Mouse (Mus musculus) liver, embryonic 16.5 days (tissue): ENCODE results near the gene Farp2. TPM values are rescaled to one million over a fixed set of nuclear protein-coding genes. Genes with fewer than 3 reads are reported as not detected.
A peak's percentile ranks its signal among the peaks of the same experiment; 100 is the strongest.

Experiments
- ATAC-seq: fragments of 200-750 bp; cut with Nextera tagmentation; 2 replicates; pipeline ENCODE4 v1.8.0; 2017; ENCODE audit warnings: low read depth, mild to moderate bottlenecking, moderate number of reproducible peaks, moderate library complexity
- H3K27ac ChIP-seq: fragments of 300-500 bp; sonication (generic); 2 replicates; pipeline ENCODE4 v1.5.1; 2014; ENCODE audit warnings: mild to moderate bottlenecking, low read length
- H3K27me3 ChIP-seq: fragments of 300-500 bp; sonication (generic); 2 replicates; pipeline ENCODE4 v1.6.1; 2014; ENCODE audit warnings: low read depth, low read length, mixed read lengths; ENCODE audit not compliant: control insufficient read depth, insufficient read depth
- H3K36me3 ChIP-seq: fragments of 300-500 bp; sonication (generic); 2 replicates; pipeline ENCODE4 v1.6.1; 2014; ENCODE audit warnings: mild to moderate bottlenecking; ENCODE audit not compliant: control insufficient read depth, insufficient read depth
- H3K4me1 ChIP-seq: fragments of 300-500 bp; sonication (generic); 2 replicates; pipeline ENCODE4 v1.6.1; 2014; ENCODE audit warnings: low read depth, low read length, mixed read lengths; ENCODE audit not compliant: control insufficient read depth
- H3K4me2 ChIP-seq: fragments of 300-500 bp; sonication (generic); 2 replicates; pipeline ENCODE4 v1.6.1; 2014; ENCODE audit warnings: low read depth, low read length, mixed read lengths
- H3K4me3 ChIP-seq: fragments of 300-500 bp; sonication (generic); 2 replicates; pipeline ENCODE4 v1.5.1; 2014; ENCODE audit warnings: low read depth, mild to moderate bottlenecking, low read length
- H3K9ac ChIP-seq: fragments of 300-500 bp; sonication (generic); 2 replicates; pipeline ENCODE4 v1.6.1; 2014; ENCODE audit warnings: low read depth, low read length
- H3K9me3 ChIP-seq: fragments of 300-500 bp; sonication (generic); replicated peaks from 2 replicates; pipeline ENCODE4 v1.6.1; 2016; ENCODE audit warnings: low read length; ENCODE audit not compliant: control insufficient read depth
- WGBS: fragments of 180-500 bp; shearing (Covaris S2); extraction: QIAGEN DNeasy Blood & Tissue Kit; methylation state at CpG from one replicate; pipeline ENCODE4 v1.1.7; 2014; ENCODE audit not compliant: insufficient replicate concordance; 5-methylcytosine and 5-hydroxymethylcytosine counted together
- polyA plus RNA-seq: library from polyadenylated mRNA; unstranded; fragments of >200 nt; fragmentation: Nextera tagmentation; extraction: Ambion mirVana; gene quantifications from 2 replicates; pipeline ENCODE4 v1.2.1, GENCODE M21; 2015

Gene Farp2
- polyA plus RNA-seq: 1.9 and 2.3 TPM in 2 replicates

GRCm38 (mm10) chr1:93511585-93512350, at the start of gene Farp2:
Gene Farp2, plus strand, starts transcription at chr1:93512079.
- ATAC-seq: peak; percentile 98
- peaks cover 6% of the 10 kb centered on the region for H3K36me3 ChIP-seq
- H3K27me3 ChIP-seq: no peaks in the 10 kb centered on the region
- H3K4me2 ChIP-seq: peak within 1 kb of the TSS; percentile 87
- H3K9me3 ChIP-seq: no peaks in the 10 kb centered on the region
- H3K4me1 ChIP-seq: peaks cover 19% of the 10 kb centered on the region
- WGBS: under 1% methylated on average over 69 of the region's 71 CpGs
- H3K27ac ChIP-seq: peak within 1 kb of the TSS; percentile 84
- peak within 1 kb of the TSS; percentile 71 for H3K4me3 ChIP-seq
- peak within 1 kb of the TSS; percentile 67 for H3K9ac ChIP-seq

GRCm38 (mm10) chr1:93465066-93465465, 46.8 kb upstream of the Farp2 start:
- H3K9ac ChIP-seq: no peak overlapping the region
- H3K27ac ChIP-seq: no peak overlapping the region
- no peak overlapping the region for H3K4me3 ChIP-seq
- H3K4me2 ChIP-seq: no peak overlapping the region
- ATAC-seq: no peak
- no peaks in the 10 kb centered on the region for H3K27me3 ChIP-seq
- H3K36me3 ChIP-seq: no peaks in the 10 kb centered on the region
- no peaks in the 10 kb centered on the region for H3K9me3 ChIP-seq
- H3K4me1 ChIP-seq: no peaks in the 10 kb centered on the region

- Histone ChIP-seq H3K27ac (no peak overlapping the region), H3K9me3 (no peaks in the 10 kb centered on the region), H3K4me3 (no peak overlapping the region), H3K36me3 (no peaks in the 10 kb centered on the region), H3K27me3 (no peaks in the 10 kb centered on the region), H3K9ac (no peak overlapping the region), H3K4me2 (no peak overlapping the region), H3K4me1 (no peaks in the 10 kb centered on the region)
- no peak for ATAC-seq
These were observed 46.1 kb upstream of the Farp2 start for GRCm38 (mm10) chr1:93465746-93466145.

DNA sequence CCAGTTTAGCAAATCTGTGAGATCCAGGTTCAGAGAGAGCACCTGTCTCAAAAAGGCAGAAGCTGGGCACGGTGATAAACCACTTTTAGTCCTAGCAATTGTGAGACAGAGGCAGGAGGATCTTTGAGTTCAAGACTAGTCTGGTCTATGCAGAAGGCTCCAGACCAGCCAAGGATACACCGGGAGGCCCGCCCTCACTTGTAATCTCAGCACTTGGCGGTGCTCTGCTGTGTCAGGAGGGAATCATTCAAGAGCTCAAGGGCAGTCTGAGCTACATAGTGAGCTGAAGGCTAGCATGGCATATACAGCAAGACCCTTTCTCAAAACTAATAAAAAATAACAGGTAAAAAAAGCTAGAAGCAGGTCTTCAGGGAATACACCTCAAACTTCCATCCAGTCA, 43.3 kb upstream of the Farp2 start:
- Histone ChIP-seq H3K9me3 (no peaks in the 10 kb centered on the region), H3K27me3 (no peaks in the 10 kb centered on the region), H3K4me3 (no peak overlapping the region), H3K4me2 (no peak overlapping the region), H3K27ac (no peak overlapping the region), H3K4me1 (no peaks in the 10 kb centered on the region), H3K9ac (no peak overlapping the region), H3K36me3 (no peaks in the 10 kb centered on the region)
- no peak for ATAC-seq
- WGBS: 77% methylated on average over 4 of the region's 4 CpGs

DNA sequence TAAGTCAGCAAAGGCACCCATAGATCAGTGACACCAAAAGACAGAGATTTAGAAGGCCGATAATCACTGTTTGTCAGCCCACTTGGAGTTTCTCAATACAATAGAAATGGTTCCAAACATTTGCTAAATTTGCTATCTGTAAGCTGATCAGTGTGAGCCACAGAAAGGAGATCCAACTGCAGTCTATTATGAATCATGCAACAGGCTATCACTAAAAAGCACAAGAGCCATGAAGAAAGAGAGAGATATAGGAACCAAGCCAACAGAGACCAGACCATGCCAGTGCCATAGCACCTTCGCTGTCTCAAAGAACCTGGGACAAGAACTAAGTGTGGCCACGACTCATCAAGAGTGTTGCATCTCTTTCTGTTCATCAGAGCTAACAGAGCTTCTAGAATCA, 36.2 kb upstream of the Farp2 start:
- Histone ChIP-seq H3K9me3 (no peaks in the 10 kb centered on the region), H3K4me2 (no peak overlapping the region), H3K27me3 (no peaks in the 10 kb centered on the region), H3K4me3 (no peak overlapping the region), H3K4me1 (peaks cover 17% of the 10 kb centered on the region), H3K9ac (no peak overlapping the region), H3K27ac (0 out of 2 replicates have a peak overlapping the region, but pooled peaks have one; percentile 3), H3K36me3 (no peaks in the 10 kb centered on the region)
- WGBS: 70% methylated on average over 3 of the region's 3 CpGs
- no peak for ATAC-seq

DNA sequence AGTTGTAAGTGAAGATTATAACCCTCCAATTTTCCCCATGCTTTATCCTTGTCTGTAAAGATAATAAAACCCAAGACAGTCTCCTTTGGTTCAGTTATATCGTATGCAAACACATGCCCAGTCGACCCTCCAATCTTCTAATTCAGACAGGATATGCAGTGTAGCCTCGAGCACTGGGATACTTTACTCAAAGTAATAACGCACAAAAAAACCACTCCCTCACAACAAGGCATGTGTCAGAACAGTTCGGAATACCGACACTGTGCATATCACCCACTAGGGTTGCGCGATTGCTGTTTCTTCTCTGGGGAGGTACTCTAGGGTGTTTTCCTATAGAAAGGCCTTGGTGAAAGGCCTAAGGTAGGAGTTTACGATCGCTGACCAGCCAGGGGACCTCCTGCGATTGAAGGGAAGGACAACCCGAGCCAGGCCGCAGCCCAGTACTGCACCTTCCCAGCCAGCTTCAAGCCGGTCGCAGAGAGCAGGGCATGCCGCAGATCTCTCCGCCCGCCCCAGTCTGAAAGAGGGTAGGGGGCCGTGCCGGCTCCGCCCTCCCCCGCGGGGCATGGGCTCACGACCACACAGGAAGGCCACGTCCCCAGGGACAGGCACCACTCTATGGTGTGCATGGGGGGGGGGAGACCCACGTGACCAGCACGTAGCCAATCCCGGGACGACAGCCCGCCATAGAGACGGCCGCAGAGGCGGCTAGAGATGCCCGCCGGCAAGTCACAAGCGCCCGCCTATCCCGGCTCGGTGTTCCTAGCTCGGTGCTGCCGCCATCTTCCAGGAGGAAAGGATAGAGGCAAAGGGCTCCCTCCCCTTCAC, 33.9 kb upstream of the Farp2 start:
- H3K9me3 ChIP-seq: no peaks in the 10 kb centered on the region
- H3K27me3 ChIP-seq: no peaks in the 10 kb centered on the region
- H3K9ac ChIP-seq: peak overlapping the region; percentile 75
- peak overlapping the region; percentile 99 for H3K27ac ChIP-seq
- peaks cover 17% of the 10 kb centered on the region for H3K4me1 ChIP-seq
- H3K4me2 ChIP-seq: peak overlapping the region; percentile 86
- H3K4me3 ChIP-seq: peak overlapping the region; percentile 74
- peak; percentile 90 for ATAC-seq
- under 1% methylated on average over 41 of the region's 41 CpGs for WGBS
- H3K36me3 ChIP-seq: no peaks in the 10 kb centered on the region

GRCm38 (mm10) chr1:93478586-93479475, 33.0 kb upstream of the Farp2 start, which contains the start of gene Hdlbp:
Gene Hdlbp, minus strand, starts transcription at chr1:93478815.
- peak; percentile 89 for ATAC-seq

GRCm38 (mm10) chr1:93479476-93480083, 32.3 kb upstream of the Farp2 start:
- H3K4me2 ChIP-seq: peak overlapping the region; percentile 86
- H3K4me1 ChIP-seq: peaks cover 17% of the 10 kb centered on the region
- peak overlapping the region; percentile 74 for H3K4me3 ChIP-seq
- H3K9me3 ChIP-seq: no peaks in the 10 kb centered on the region
- 2% methylated on average over 23 of the region's 23 CpGs for WGBS
- peak overlapping the region; percentile 75 for H3K9ac ChIP-seq
- no peak for ATAC-seq
- no peaks in the 10 kb centered on the region for H3K27me3 ChIP-seq
- H3K36me3 ChIP-seq: no peaks in the 10 kb centered on the region
- H3K27ac ChIP-seq: peak overlapping the region; percentile 99

More at GRCm38 (mm10) chr1:93478586-93479475, 33.0 kb upstream of the Farp2 start, which contains the start of gene Hdlbp:
- under 1% methylated on average over 74 of the region's 74 CpGs for WGBS
- no peaks in the 10 kb centered on the region for H3K27me3 ChIP-seq
- peaks cover 17% of the 10 kb centered on the region for H3K4me1 ChIP-seq
- no peaks in the 10 kb centered on the region for H3K9me3 ChIP-seq
- no peaks in the 10 kb centered on the region for H3K36me3 ChIP-seq
- H3K4me3 ChIP-seq: peak within 1 kb of the TSS; percentile 74
- peak within 1 kb of the TSS; percentile 75 for H3K9ac ChIP-seq
- H3K4me2 ChIP-seq: peak within 1 kb of the TSS; percentile 86
- peak within 1 kb of the TSS; percentile 99 for H3K27ac ChIP-seq
